Mouse (Mus musculus): ENCODE measurements around the gene 4930469K13Rik. TPM values are rescaled to one million over a fixed set of nuclear protein-coding genes. Genes with fewer than 3 reads are reported as not detected.

Gene 4930469K13Rik
- not detected for total RNA-seq (2023)

GRCm38 (mm10) chr11:34098422-34098821 lies at the start of gene 4930469K13Rik:
TSS of gene 4930469K13Rik (minus strand) at chr11:34098554.

GRCm38 (mm10) chr11:34046767-34047541 lies 51.4 kb downstream of the 4930469K13Rik start, which contains the start of gene Lcp2:
TSS of gene Lcp2 (plus strand) at chr11:34046920.

GRCm38 (mm10) chr11:33992938-33993337 lies 105.4 kb downstream of the 4930469K13Rik start, which contains the start of gene Kcnip1:
TSS of gene Kcnip1 (minus strand) at chr11:33993152.

GRCm38 (mm10) chr11:33962688-33963407 lies 135.5 kb downstream of the 4930469K13Rik start, which contains the start of gene Kcnmb1:
TSS of gene Kcnmb1 (plus strand) at chr11:33963013.

Other genes with a start within 250 kb of the 4930469K13Rik start
- not detected for gene Kcnmb1, start 135.5 kb downstream of the 4930469K13Rik start, total RNA-seq (2023)
- not detected for gene Kcnip1, start 105.4 kb downstream of the 4930469K13Rik start, total RNA-seq (2023)
- gene Lcp2, start 51.6 kb downstream of the 4930469K13Rik start, total RNA-seq (2023): 259 TPM
- gene Foxi1, start 109.5 kb upstream of the 4930469K13Rik start, total RNA-seq (2023): not detected
- not detected for gene Fam196b, start 216.3 kb upstream of the 4930469K13Rik start, total RNA-seq (2023)